Mouse (Mus musculus) adrenal gland, adult (tissue): ENCODE measurements around the gene Rpp25l.
A peak's percentile ranks its signal among the peaks of the same experiment; 100 is the strongest.

Source experiments
- DNase-seq, 2 experiments: peaks; one replicate each; pipeline ENCODE4 v3.0.0; 2022 to 2023; ENCODE audit warnings: low spot score in 1 of 2; ENCODE audit not compliant: inconsistent age in 2 of 2

Gene Rpp25l

GRCm38 (mm10) chr4:41713197-41714067 lies at the start of gene Rpp25l:
Gene Rpp25l (minus strand): TSS chr4:41713534.
- DNase-seq, result peak; percentile 87 to 97

DNA sequence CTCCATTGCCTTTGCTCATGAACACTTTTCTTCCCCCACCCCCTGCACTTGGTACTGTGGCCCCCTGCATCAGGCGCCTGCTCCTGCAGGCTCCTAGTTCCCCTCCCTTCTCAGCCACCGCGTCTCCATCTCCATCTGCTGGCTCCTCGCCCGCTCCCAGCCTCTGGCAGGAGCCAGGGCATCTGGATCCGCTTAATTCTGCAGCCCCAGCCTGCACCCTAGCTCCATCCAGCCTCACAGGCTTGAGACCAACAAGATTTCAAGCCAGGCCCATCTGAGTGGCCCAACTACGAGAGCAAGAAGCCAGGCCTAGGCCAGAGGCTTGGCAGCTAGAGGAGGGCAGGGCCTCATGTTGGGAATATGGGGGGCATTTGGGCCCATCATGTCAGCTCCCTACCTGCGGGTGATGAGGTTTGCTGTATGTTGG lies 49.4 kb upstream of the Rpp25l start:
- DNase-seq, result peak; percentile 49 to 64

GRCm38 (mm10) chr4:41762099-41762687 lies 48.9 kb upstream of the Rpp25l start:
- peak in 1 of 2 experiments; percentile 48 for DNase-seq

- no peak for DNase-seq
These were observed 48.3 kb upstream of the Rpp25l start for GRCm38 (mm10) chr4:41761680-41762079.

GRCm38 (mm10) chr4:41760911-41761310 lies 47.6 kb upstream of the Rpp25l start:
- no peak for DNase-seq

- DNase-seq, result peak; percentile 95 to 97
These were observed 47.0 kb upstream of the Rpp25l start for GRCm38 (mm10) chr4:41760288-41760721.

DNA sequence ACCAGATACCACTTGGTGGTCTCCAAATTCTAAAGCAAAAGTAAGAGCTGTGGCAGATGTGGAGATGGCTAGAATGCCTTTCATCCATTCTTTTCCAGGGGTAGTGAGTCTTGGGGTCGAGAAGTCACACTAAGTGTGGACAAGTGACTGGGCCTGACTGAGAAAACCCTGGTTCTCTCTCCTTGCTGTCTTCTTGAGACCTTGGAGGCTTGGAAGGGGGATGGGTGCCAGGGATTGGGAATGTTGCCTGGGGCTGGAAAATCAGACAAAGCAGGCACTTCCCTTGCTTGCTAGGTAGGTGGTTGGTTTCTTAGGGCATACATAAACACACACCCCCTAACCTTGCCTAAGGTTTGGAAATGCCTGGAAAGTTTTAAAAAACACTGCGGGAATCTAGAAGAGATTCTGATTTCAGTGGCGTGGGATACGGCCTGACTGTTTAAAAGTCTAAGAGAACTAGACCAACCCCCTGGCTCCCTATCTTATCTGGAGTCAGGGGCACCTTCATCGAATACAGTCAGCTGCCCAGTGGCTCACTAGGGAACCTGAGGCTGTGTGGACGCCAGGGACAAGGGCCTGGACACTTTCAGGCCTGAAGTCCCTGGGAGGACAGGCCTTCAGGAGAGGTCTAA lies 46.4 kb upstream of the Rpp25l start:
- DNase-seq, result peak; percentile 36 to 71

DNA sequence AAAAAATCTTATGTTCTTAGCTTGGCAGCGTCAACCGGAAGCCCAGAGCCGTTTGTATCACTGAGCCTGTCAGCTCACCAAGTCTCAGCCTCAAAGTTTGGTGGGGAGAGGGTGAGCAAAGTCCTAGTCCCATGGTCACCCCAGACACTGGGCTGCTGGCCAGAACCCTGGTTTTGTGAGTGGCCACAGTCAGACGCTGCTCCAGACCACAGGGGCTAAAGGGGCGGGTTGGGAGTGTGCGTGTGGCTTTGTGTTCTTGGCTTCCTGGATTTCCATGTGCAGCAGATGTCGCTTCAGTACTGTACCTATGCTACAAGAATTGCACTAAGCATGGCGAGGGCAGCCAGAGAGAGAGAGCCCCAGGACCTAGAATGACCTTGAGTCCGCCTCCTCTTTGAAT lies 45.9 kb upstream of the Rpp25l start:
- peak in 1 of 2 experiments; percentile 55 for DNase-seq

- no peak for DNase-seq
These were observed 45.4 kb upstream of the Rpp25l start for GRCm38 (mm10) chr4:41758701-41759100.

- DNase-seq, result peak; percentile 37 to 63
These were observed 44.7 kb upstream of the Rpp25l start for GRCm38 (mm10) chr4:41758021-41758420.

DNA sequence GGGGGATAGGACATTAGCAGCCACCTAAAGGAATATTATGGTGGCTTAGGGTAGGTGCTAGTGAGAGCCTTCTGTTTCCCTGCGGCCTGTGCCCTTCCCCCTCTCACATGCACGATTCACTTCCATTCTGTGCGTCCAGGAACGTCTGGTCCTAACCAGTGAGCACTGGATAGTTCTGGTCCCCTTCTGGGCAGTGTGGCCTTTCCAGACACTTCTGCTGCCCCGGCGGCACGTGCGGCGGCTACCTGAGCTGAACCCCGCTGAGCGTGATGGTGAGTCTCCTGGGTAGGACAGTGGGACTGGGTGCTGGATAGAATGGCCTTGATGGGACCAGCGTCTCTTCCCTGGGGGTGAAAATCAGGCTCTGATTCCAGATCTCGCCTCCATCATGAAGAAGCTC lies 44.0 kb upstream of the Rpp25l start:
- no peak for DNase-seq

- peak in 1 of 2 experiments; percentile 35 for DNase-seq
These were observed 43.1 kb upstream of the Rpp25l start for GRCm38 (mm10) chr4:41756440-41756839.

- peak; percentile 93 to 98 for DNase-seq
These were observed 42.3 kb upstream of the Rpp25l start, which contains the start of gene Sigmar1 for GRCm38 (mm10) chr4:41755338-41756305. Gene Sigmar1 (minus strand): TSS chr4:41756157.

- DNase-seq, result no peak
These were observed 41.5 kb upstream of the Rpp25l start, which contains the start of gene Galt for GRCm38 (mm10) chr4:41754797-41755337. Gene Galt (plus strand): TSS chr4:41755228.

GRCm38 (mm10) chr4:41745021-41745420 lies 31.7 kb upstream of the Rpp25l start:
- no peak for DNase-seq

- DNase-seq, result no peak
These were observed 30.8 kb upstream of the Rpp25l start for GRCm38 (mm10) chr4:41744131-41744530.

GRCm38 (mm10) chr4:41741158-41741560 lies 27.8 kb upstream of the Rpp25l start:
- peak; percentile 96 to 98 for DNase-seq

GRCm38 (mm10) chr4:41740380-41741157 lies 27.2 kb upstream of the Rpp25l start:
- no peak for DNase-seq

GRCm38 (mm10) chr4:41739260-41739659 lies 25.9 kb upstream of the Rpp25l start:
- no peak for DNase-seq
